Mouse (Mus musculus) cerebellum, adult 8-10 months (tissue): ENCODE results near the gene Guk1.

ENCODE experiments used
- DNase-seq: peaks from one replicate; pipeline ENCODE4 v3.0.0; 2022

Gene Guk1

GRCm38 (mm10) chr11:59162443-59163254 is 29.4 kb downstream of the Guk1 start:
- no peak for DNase-seq

GRCm38 (mm10) chr11:59161398-59161797 is 30.6 kb downstream of the Guk1 start:
- no peak for DNase-seq

GRCm38 (mm10) chr11:59159558-59159957 is 32.5 kb downstream of the Guk1 start:
- no peak for DNase-seq

- no peak for DNase-seq
Observed at GRCm38 (mm10) chr11:59159099-59159498, 32.9 kb downstream of the Guk1 start.

GRCm38 (mm10) chr11:59155900-59156299 is 36.1 kb downstream of the Guk1 start:
- no peak for DNase-seq

- no peak for DNase-seq
Observed at GRCm38 (mm10) chr11:59154220-59154619, 37.8 kb downstream of the Guk1 start.

- no peak for DNase-seq
Observed at GRCm38 (mm10) chr11:59151729-59152128, 40.3 kb downstream of the Guk1 start.

- no peak for DNase-seq
Observed at GRCm38 (mm10) chr11:59149302-59149701, 42.7 kb downstream of the Guk1 start.

GRCm38 (mm10) chr11:59142962-59143361 is 49.0 kb downstream of the Guk1 start:
- no peak for DNase-seq

GRCm38 (mm10) chr11:59141772-59142370 is 50.1 kb downstream of the Guk1 start:
- DNase-seq = no peak

GRCm38 (mm10) chr11:59138537-59139486 is 53.2 kb downstream of the Guk1 start:
- no peak for DNase-seq

GRCm38 (mm10) chr11:59136994-59137706 is 54.9 kb downstream of the Guk1 start:
- DNase-seq = no peak

- DNase-seq = no peak
Observed at GRCm38 (mm10) chr11:59135904-59136452, 56.0 kb downstream of the Guk1 start, which contains the start of gene Obscn. TSS of gene Obscn (minus strand) at chr11:59136402.

GRCm38 (mm10) chr11:59135051-59135820 is 56.8 kb downstream of the Guk1 start:
- no peak for DNase-seq

- no peak for DNase-seq
Observed at GRCm38 (mm10) chr11:59134373-59134997, 57.5 kb downstream of the Guk1 start.
